Mouse (Mus musculus) natural killer cell, adult 2 months (primary cell): ENCODE data around the gene Amigo3.

Experiments
- DNase-seq, 2 experiments: peaks; one replicate each; pipeline ENCODE4 v3.0.0; 2022; ENCODE audit warnings: low spot score in 2 of 2

The Amigo3 gene

GRCm38 (mm10) chr9:108083561-108083960 lies 30.6 kb downstream of the Amigo3 start:
- no peak for DNase-seq

GRCm38 (mm10) chr9:108085261-108085660 lies 32.3 kb downstream of the Amigo3 start:
- DNase-seq = no peak

GRCm38 (mm10) chr9:108090611-108091120 lies 37.7 kb downstream of the Amigo3 start:
- no peak for DNase-seq

DNA sequence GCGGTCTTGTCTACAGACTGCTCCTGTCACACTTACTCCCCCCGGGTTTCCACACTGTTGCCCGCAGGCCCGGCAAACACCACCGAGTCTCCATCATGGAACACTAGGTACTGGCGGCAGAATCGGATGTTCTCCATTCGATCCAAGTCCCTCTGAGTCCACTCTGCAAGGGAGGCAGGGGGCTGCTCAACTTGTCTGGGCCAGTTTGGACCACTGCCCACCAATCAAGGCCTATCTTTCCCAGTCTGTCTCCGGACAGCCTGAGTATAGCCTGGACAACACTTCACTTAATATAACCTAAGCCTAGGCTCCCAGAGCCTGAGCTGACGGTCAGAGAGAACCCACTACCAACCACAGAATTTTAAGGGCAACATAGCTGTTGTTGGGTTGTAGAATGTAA lies 40.6 kb downstream of the Amigo3 start:
- no peak for DNase-seq

DNA sequence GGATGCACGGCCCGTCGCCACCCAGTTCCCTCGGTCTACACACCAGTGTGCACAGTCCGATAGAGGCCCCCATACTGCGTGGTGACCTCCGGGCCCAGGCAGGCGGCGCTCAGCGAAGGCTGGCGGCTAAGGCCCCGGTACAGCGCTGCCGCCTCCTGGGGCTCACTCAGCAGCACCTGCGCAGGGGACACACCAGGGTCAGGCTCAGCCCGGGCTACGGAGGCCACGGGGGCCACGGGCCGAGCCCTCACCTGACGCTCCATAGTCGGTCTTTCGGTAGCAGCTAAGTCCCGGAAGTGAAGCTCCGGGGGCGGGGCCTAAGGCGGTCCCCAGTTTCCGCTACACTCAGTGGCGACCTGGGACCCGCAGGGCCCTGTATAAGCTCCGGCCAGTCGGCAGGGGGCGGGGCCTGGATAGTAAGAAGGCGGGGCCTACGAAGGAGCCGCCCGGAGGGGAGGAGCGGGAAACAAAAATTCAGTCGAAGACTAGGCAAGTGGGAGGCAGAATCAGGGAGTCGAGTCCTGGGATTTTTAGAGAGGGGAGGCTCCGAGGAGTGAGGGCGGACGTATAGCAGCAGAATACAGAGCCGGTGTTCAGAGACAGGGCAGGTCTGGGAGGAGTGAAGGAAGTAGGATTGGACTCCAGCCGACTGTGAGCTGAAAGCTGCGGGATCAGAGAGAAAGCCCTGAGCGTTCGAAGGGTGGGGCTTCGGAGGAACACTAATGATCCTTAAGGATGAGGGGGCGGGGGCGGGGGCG lies 41.4 kb downstream of the Amigo3 start, which contains the start of gene Apeh:
Gene Apeh (minus strand): TSS at position 423 of the 758 bp plus-strand sequence.
- peak; percentile 95 for DNase-seq

- peak in 1 of 2 experiments; percentile 28 for DNase-seq
Observed at GRCm38 (mm10) chr9:108094998-108095411, 42.0 kb downstream of the Amigo3 start.

DNA sequence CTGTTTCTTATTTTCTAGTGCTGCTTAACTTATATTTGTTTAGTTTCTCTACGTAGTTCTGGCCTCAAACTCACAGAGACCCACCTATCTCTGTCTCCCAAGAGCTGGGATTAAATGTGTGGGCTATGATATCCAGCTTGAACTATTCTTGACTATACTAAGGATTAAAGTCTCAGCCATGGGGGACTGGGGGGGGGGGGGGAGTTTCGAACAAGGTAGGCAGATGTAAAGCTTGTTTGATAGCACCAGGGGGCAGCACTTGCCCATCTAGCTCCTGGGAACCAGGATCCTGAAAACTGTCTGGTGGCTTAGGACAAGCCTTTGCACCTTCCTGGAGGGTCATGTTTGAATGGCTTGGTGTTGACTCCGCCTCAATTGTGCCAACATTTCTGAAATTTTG lies 42.6 kb downstream of the Amigo3 start:
- DNase-seq = peak; percentile 55 to 66

GRCm38 (mm10) chr9:108095949-108096712 lies 43.2 kb downstream of the Amigo3 start:
- DNase-seq = no peak

- no peak for DNase-seq
Observed at GRCm38 (mm10) chr9:108099619-108100018, 46.7 kb downstream of the Amigo3 start.

DNA sequence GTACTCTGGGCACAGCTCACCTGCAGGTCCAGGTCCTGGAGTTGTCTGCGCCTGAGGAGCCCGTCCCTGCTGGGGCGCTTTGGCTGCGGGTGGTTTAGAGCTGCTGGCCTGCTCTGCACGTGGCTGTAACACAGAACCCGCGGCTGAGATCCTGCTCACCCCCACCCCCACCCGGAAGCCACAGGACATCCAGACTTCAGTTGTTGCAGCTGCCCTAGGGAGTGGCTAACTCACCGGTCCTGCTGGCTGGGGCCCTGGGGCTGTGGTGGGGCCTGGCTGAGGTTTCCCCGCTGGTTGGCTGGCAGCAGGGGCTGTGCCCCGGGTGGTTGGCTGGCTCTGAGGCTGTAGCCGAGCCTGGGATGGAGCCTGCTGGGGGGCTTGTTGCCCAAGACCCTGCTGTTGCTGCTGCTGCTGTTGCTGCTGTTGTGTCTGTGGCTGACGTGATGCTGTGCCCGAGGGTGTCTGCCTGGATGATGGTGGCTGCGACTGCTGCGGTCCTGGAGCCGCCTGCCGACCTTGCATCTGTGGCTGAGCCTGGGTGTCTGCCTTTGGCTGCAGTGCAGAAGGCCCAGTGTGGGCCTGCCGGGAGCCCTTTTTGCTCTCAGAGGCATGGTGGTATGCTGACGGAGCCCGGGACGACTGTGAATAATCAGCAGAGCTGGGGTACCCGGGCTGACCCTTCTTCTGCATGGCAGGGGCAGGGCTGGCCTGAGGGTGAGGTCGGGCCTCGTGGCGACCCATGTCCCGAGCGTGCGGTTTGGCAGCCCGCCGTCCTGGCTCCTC lies 52.0 kb downstream of the Amigo3 start:
- peak; percentile 59 to 60 for DNase-seq
